Mouse (Mus musculus) myocyte (in vitro differentiated cells): ENCODE measurements around the gene Atg9a.

Experiments
- CEBPB ChIP-seq: IDR thresholded peaks from 2 replicates; pipeline ENCODE4 v1.6.1; 2011; ENCODE audit warnings: mild to moderate bottlenecking, moderate library complexity; ENCODE audit not compliant: poor library complexity, insufficient read depth, severe bottlenecking
- E2F4 ChIP-seq: IDR thresholded peaks from one replicate; pipeline ENCODE4 v1.6.1; 2011; ENCODE audit warnings: mild to moderate bottlenecking, control low read depth, moderate library complexity; ENCODE audit not compliant: insufficient read depth
- MAX ChIP-seq: IDR thresholded peaks from one replicate; pipeline ENCODE4 v1.6.1; 2011; ENCODE audit warnings: low read depth, mild to moderate bottlenecking, control low read depth
- MYOD1 ChIP-seq, 3 experiments: IDR thresholded peaks; one replicate each; pipeline ENCODE4 v1.6.1; 2011; ENCODE audit warnings: control low read depth in 2 of 3, low read depth in 2 of 3, mild to moderate bottlenecking in 2 of 3, moderate library complexity in 1 of 3; ENCODE audit not compliant: insufficient read length in 2 of 3, control insufficient read depth in 1 of 3
- POLR2A ChIP-seq: IDR thresholded peaks from one replicate; pipeline ENCODE4 v1.6.1; 2011; ENCODE audit warnings: low read depth, mild to moderate bottlenecking, control low read depth, moderate library complexity; ENCODE audit not compliant: insufficient read length
- POLR2AphosphoS2 ChIP-seq: IDR thresholded peaks from one replicate; pipeline ENCODE4 v1.6.1; 2011; ENCODE audit warnings: low read depth, control low read depth; ENCODE audit not compliant: insufficient read length
- TCF12 ChIP-seq: IDR thresholded peaks from one replicate; pipeline ENCODE4 v1.6.1; 2011; ENCODE audit warnings: mild to moderate bottlenecking, control low read depth; ENCODE audit not compliant: poor library complexity, insufficient read depth, severe bottlenecking
- USF1 ChIP-seq: IDR thresholded peaks from one replicate; pipeline ENCODE4 v1.6.1; 2011; ENCODE audit warnings: low read depth, mild to moderate bottlenecking, control low read depth, moderate library complexity

GRCm38 (mm10) chr1:75229158-75229557, 37.2 kb upstream of the Atg9a start:
- no peak for TF ChIP-seq POLR2A
- no peak for TF ChIP-seq MAX
- TF ChIP-seq TCF12: no peak
- no peak for TF ChIP-seq MYOD1 (IDR thresholded peaks at IDR 0.05; ENCODE audit: control insufficient read depth in 1 of 3, insufficient read length in 2 of 3, low read depth in 2 of 3)
- TF ChIP-seq POLR2AphosphoS2: no peak
- no peak for TF ChIP-seq USF1
- no peak for TF ChIP-seq E2F4
- TF ChIP-seq CEBPB: no peak
